ENCODE assay signal across 18 mouse cellular contexts in the genomic region with DNA sequence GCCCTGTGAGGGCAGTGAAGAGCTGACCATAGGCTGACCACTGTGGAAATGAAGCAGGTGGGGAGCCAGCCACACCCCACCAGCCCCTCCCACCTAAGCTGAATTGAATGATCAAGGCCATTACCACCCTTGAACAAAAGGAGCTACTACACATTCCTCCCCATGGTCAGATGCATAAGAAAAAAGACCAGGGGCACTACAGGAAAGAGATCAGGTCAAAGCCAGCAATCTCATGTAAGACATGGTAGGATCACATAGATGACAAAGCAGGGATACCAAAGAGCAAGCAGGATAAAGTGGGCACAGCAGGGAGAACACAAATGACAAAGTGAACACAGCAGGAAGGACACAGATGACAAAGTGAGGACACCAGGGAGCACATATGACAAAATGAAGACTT. TPM values are rescaled to one million over a fixed set of nuclear protein-coding genes. Genes with fewer than 3 reads are reported as not detected.
A peak's percentile ranks its signal among the peaks of the same experiment; 100 is the strongest.
DNase-seq lines count a peak whose midpoint lies in the region; ATAC-seq and TF ChIP-seq lines count a peak whose summit lies in the region.
"Had no signal": no experiment of that assay in that cellular context is flagged by ENCODE, and none has a peak within 500 bp of the region (broad histone marks: within the 10 kb centered on the region; RNA-seq: fewer than 3 reads in every experiment).

No protein-coding gene starts in this region.

- H3K9ac ChIP-seq in heart, embryonic 12.5 days: no peak overlapping the region
- H3K9ac ChIP-seq in midbrain, postnatal 0 days (replicated peaks; ENCODE audit: low read length, poor library complexity, severe bottlenecking): no peak overlapping the region
- H3K9ac ChIP-seq in midbrain, embryonic 12.5 days (replicated peaks): no peak overlapping the region
- H3K9ac ChIP-seq: liver, embryonic 12.5 days had no signal

- H3K4me2 ChIP-seq in heart, embryonic 12.5 days: peak overlapping the region; percentile 47
- H3K4me2 ChIP-seq in midbrain, postnatal 0 days (ENCODE audit: low read depth, low read length, poor library complexity, severe bottlenecking): no peak overlapping the region
- peak overlapping the region; percentile 26 for H3K4me2 ChIP-seq in midbrain, embryonic 12.5 days (replicated peaks)
- H3K4me2 ChIP-seq: liver, embryonic 12.5 days had no signal

- H3K9me3 ChIP-seq in heart, embryonic 12.5 days (replicated peaks): no peaks in the 10 kb centered on the region
- H3K9me3 ChIP-seq in midbrain, embryonic 10.5 days (replicated peaks): no peaks in the 10 kb centered on the region
- no peaks in the 10 kb centered on the region for H3K9me3 ChIP-seq in midbrain, postnatal 0 days (ENCODE audit: low read length)
- H3K9me3 ChIP-seq in midbrain, embryonic 12.5 days: no peaks in the 10 kb centered on the region
- H3K9me3 ChIP-seq: liver, embryonic 12.5 days had no signal

- H3K27me3 ChIP-seq in heart, embryonic 12.5 days (replicated peaks): no peaks in the 10 kb centered on the region
- H3K27me3 ChIP-seq in midbrain, embryonic 10.5 days (ENCODE audit: low read depth, poor library complexity, severe bottlenecking): no peaks in the 10 kb centered on the region
- H3K27me3 ChIP-seq in midbrain, postnatal 0 days (ENCODE audit: insufficient read depth, low read length): no peaks in the 10 kb centered on the region
- no peaks in the 10 kb centered on the region; the same call in 1 of the 2 replicates for H3K27me3 ChIP-seq in midbrain, embryonic 12.5 days
- H3K27me3 ChIP-seq: liver, embryonic 12.5 days had no signal

- H3K27ac ChIP-seq in heart, embryonic 12.5 days (ENCODE audit: poor library complexity, severe bottlenecking): peak overlapping the region; percentile 56; the same call in 1 of the 2 replicates
- peak overlapping the region; percentile 83 for H3K27ac ChIP-seq in midbrain, embryonic 10.5 days (replicated peaks)
- no peak overlapping the region for H3K27ac ChIP-seq in midbrain, postnatal 0 days (ENCODE audit: low read depth, low read length)
- peak overlapping the region; percentile 81 for H3K27ac ChIP-seq in midbrain, embryonic 12.5 days (replicated peaks)
- H3K27ac ChIP-seq: left cerebral cortex, adult 2 months; liver, embryonic 12.5 days had no signal

- no peak for ATAC-seq in heart, embryonic 12.5 days (ENCODE audit: insufficient number of reproducible peaks, low FRiP score)
- ATAC-seq in midbrain, postnatal 0 days (ENCODE audit: low FRiP score): no peak
- no peak for ATAC-seq in midbrain, embryonic 12.5 days (ENCODE audit: low FRiP score, low read depth)
- ATAC-seq: activated CD4-positive, CD25-positive, alpha-beta regulatory T cell, adult 4 months; liver, embryonic 12.5 days had no signal

- TF ChIP-seq CTCF in midbrain, postnatal 0 days (IDR thresholded peaks at IDR 0.05): no peak

- H3K36me3 ChIP-seq in heart, embryonic 12.5 days: peaks cover 14% of the 10 kb centered on the region
- peaks cover 26% of the 10 kb centered on the region for H3K36me3 ChIP-seq in midbrain, embryonic 10.5 days
- H3K36me3 ChIP-seq in midbrain, postnatal 0 days (ENCODE audit: insufficient read depth, low read length): no peaks in the 10 kb centered on the region
- H3K36me3 ChIP-seq in midbrain, embryonic 12.5 days: no peaks in the 10 kb centered on the region
- H3K36me3 ChIP-seq: liver, embryonic 12.5 days had no signal

- no peak for DNase-seq in heart, postnatal 14 days
- DNase-seq in midbrain, embryonic 10.5 days (ENCODE audit: low spot score): no peak
- no peak for DNase-seq in midbrain, postnatal 0 days (ENCODE audit: low spot score)
- no peak for DNase-seq in frontal cortex, postnatal 36 days (ENCODE audit: low spot score in 2 of 2)
- no peak for DNase-seq in adrenal gland, postnatal 4 days (ENCODE audit: low spot score in 2 of 2)
- no peak for DNase-seq in lung, postnatal 10 days
- DNase-seq: B cell, adult 2 months; cerebellum, adult 8-10 months; kidney, adult 2 months; right cerebral cortex, postnatal 14 days; thymus, postnatal 25 days had no signal

- intact Hi-C loops in heart, postnatal 14 days (cut with DNase I): loop anchor here (5.0 kb wide), 1 partner anchor 36 kb away; no protein-coding TSS in a partner anchor

- H3K4me3 ChIP-seq in heart, embryonic 12.5 days: no peak overlapping the region
- H3K4me3 ChIP-seq in midbrain, embryonic 10.5 days: peak overlapping the region; percentile 26; the same call in 1 of the 2 replicates
- H3K4me3 ChIP-seq in midbrain, postnatal 0 days (ENCODE audit: low read depth, low read length): no peak overlapping the region
- no peak overlapping the region for H3K4me3 ChIP-seq in midbrain, embryonic 12.5 days
- H3K4me3 ChIP-seq: left cerebral cortex, adult 2 months; liver, embryonic 12.5 days had no signal

- H3K4me1 ChIP-seq in heart, embryonic 12.5 days (replicated peaks): peaks cover 79% of the 10 kb centered on the region
- peaks cover 62% of the 10 kb centered on the region for H3K4me1 ChIP-seq in midbrain, embryonic 10.5 days
- H3K4me1 ChIP-seq in midbrain, postnatal 0 days (ENCODE audit: insufficient read depth, low read length): peaks cover 17% of the 10 kb centered on the region; the same call in 1 of the 2 replicates
- peaks cover 56% of the 10 kb centered on the region for H3K4me1 ChIP-seq in midbrain, embryonic 12.5 days
- H3K4me1 ChIP-seq: liver, embryonic 12.5 days had no signal

RNA-seq across cellular contexts. Expression of a gene that starts 38.5 kb away (rescaled TPM):
- 6.8 and 7.3 TPM in 2 replicates for polyA plus RNA-seq in heart, embryonic 12.5 days (2016; fragmentation: Nextera tagmentation; extraction: Ambion mirVana)
- total RNA-seq in heart, postnatal 14 days (2021): 10 to 100 TPM; 48.9 to 49.4 TPM
- polyA plus RNA-seq in midbrain, embryonic 10.5 days (2016; fragmentation: Nextera tagmentation; extraction: Ambion mirVana): 1.9 TPM in 2 replicates
- 53.9 and 58.5 TPM in 2 replicates for total RNA-seq in midbrain, postnatal 0 days (2014; rRNA removed)
- polyA plus RNA-seq in midbrain, postnatal 0 days (2015; fragmentation: Nextera tagmentation; extraction: Ambion mirVana): 3.7 and 3.8 TPM in 2 replicates
- polyA plus RNA-seq in midbrain, embryonic 12.5 days (2016; fragmentation: Nextera tagmentation; extraction: Ambion mirVana): 1.9 and 2.6 TPM in 2 replicates
- total RNA-seq in adrenal gland, postnatal 4 days (2021): 10 to 100 TPM; 49.4 to 49.5 TPM
- total RNA-seq: MEL had no signal

RNA-seq across cellular contexts. Expression of a gene that starts 42.2 kb away (rescaled TPM):
- polyA plus RNA-seq in heart, embryonic 12.5 days (2016; fragmentation: Nextera tagmentation; extraction: Ambion mirVana): 0.27 and 0.46 TPM in 2 replicates
- under 1 TPM; 0.37 to 0.43 TPM for total RNA-seq in heart, postnatal 14 days (2021)
- 0.06 TPM in 1 of 2 replicates, not detected in the other for polyA plus RNA-seq in midbrain, embryonic 10.5 days (2016; fragmentation: Nextera tagmentation; extraction: Ambion mirVana)
- 0.44 TPM in 1 of 2 replicates, not detected in the other for total RNA-seq in midbrain, postnatal 0 days (2014; rRNA removed)
- polyA plus RNA-seq in midbrain, postnatal 0 days (2015; fragmentation: Nextera tagmentation; extraction: Ambion mirVana): 0.07 TPM in 1 of 2 replicates, not detected in the other
- not detected in 2 replicates for polyA plus RNA-seq in midbrain, embryonic 12.5 days (2016; fragmentation: Nextera tagmentation; extraction: Ambion mirVana)
- under 1 TPM; 0.08 to 0.25 TPM for total RNA-seq in adrenal gland, postnatal 4 days (2021)
- total RNA-seq: MEL had no signal
- polyA plus RNA-seq: embryonic facial prominence, embryonic 11.5 days had no signal
